Mouse (Mus musculus): ENCODE results near the gene Chchd3.

Gene Chchd3

GRCm38 (mm10) chr6:32931106-32931770, 128.8 kb downstream of the Chchd3 start:
- DNase-seq = no peak

- no peak for DNase-seq
These were observed 137.7 kb downstream of the Chchd3 start for GRCm38 (mm10) chr6:32922391-32922790.

GRCm38 (mm10) chr6:32920091-32920490, 140.0 kb downstream of the Chchd3 start:
- no peak for DNase-seq

- DNase-seq = no peak
These were observed 149.4 kb downstream of the Chchd3 start for GRCm38 (mm10) chr6:32910692-32911091.

GRCm38 (mm10) chr6:32899061-32899460, 161.0 kb downstream of the Chchd3 start:
- DNase-seq = no peak

GRCm38 (mm10) chr6:32894100-32894499, 166.0 kb downstream of the Chchd3 start:
- no peak for DNase-seq

GRCm38 (mm10) chr6:32890726-32891125, 169.3 kb downstream of the Chchd3 start:
- no peak for DNase-seq

GRCm38 (mm10) chr6:32888894-32889529, 171.0 kb downstream of the Chchd3 start:
- DNase-seq = no peak

GRCm38 (mm10) chr6:32878586-32878985, 181.5 kb downstream of the Chchd3 start:
- DNase-seq = no peak

- no peak for DNase-seq
These were observed 185.9 kb downstream of the Chchd3 start for GRCm38 (mm10) chr6:32874176-32874575.

GRCm38 (mm10) chr6:32872805-32873204, 187.3 kb downstream of the Chchd3 start:
- DNase-seq = peak; percentile 22

GRCm38 (mm10) chr6:32850960-32851359, 209.1 kb downstream of the Chchd3 start:
- DNase-seq = no peak

- no peak for DNase-seq
These were observed 211.1 kb downstream of the Chchd3 start for GRCm38 (mm10) chr6:32848974-32849373.

- DNase-seq = no peak
These were observed 214.6 kb downstream of the Chchd3 start for GRCm38 (mm10) chr6:32845463-32845862.

- DNase-seq = no peak
These were observed 222.1 kb downstream of the Chchd3 start for GRCm38 (mm10) chr6:32837939-32838301.

GRCm38 (mm10) chr6:32837165-32837938, 222.7 kb downstream of the Chchd3 start:
- DNase-seq = peak; percentile 76

- DNase-seq = no peak
These were observed 236.0 kb downstream of the Chchd3 start for GRCm38 (mm10) chr6:32823856-32824620.

GRCm38 (mm10) chr6:32818961-32819360, 241.1 kb downstream of the Chchd3 start:
- DNase-seq = no peak

GRCm38 (mm10) chr6:32808796-32809195, 251.3 kb downstream of the Chchd3 start:
- no peak for DNase-seq

- no peak for DNase-seq
These were observed 252.3 kb downstream of the Chchd3 start for GRCm38 (mm10) chr6:32807771-32808170.

- DNase-seq = no peak
These were observed 256.4 kb downstream of the Chchd3 start for GRCm38 (mm10) chr6:32803646-32804045.

GRCm38 (mm10) chr6:32801776-32802175, 258.3 kb downstream of the Chchd3 start:
- no peak for DNase-seq

GRCm38 (mm10) chr6:32797525-32797924, 262.5 kb downstream of the Chchd3 start:
- no peak for DNase-seq

Data from lung, postnatal 36 days (tissue).